Mouse (Mus musculus) midbrain, embryonic 11.5 days (tissue): ENCODE data around the gene St3gal3. TPM values are rescaled to one million over a fixed set of nuclear protein-coding genes. Genes with fewer than 3 reads are reported as not detected.

Source experiments
- ATAC-seq: fragments of 200-750 bp; cut with Nextera tagmentation; 2 replicates; pipeline ENCODE4 v1.8.0; 2017; ENCODE audit warnings: moderate TSS enrichment, moderate library complexity; ENCODE audit not compliant: low FRiP score
- DNase-seq: peaks from one replicate; pipeline ENCODE4 v3.0.0; 2015; ENCODE audit warnings: low spot score; ENCODE audit errors: missing footprints
- H3K27ac ChIP-seq: fragments of 300-500 bp; sonication (generic); 2 replicates; pipeline ENCODE4 v1.5.1; 2014; ENCODE audit warnings: low read depth, low read length
- H3K27me3 ChIP-seq: fragments of 300-500 bp; sonication (generic); 2 replicates; pipeline ENCODE4 v1.6.1; 2014; ENCODE audit warnings: mild to moderate bottlenecking, low read length, moderate library complexity, mixed read lengths; ENCODE audit not compliant: control insufficient read depth, insufficient read depth
- H3K36me3 ChIP-seq: fragments of 300-500 bp; sonication (generic); 2 replicates; pipeline ENCODE4 v1.6.1; 2014; ENCODE audit warnings: mild to moderate bottlenecking, low read length, moderate library complexity, mixed read lengths; ENCODE audit not compliant: control insufficient read depth, insufficient read depth
- H3K4me1 ChIP-seq: fragments of 300-500 bp; sonication (generic); 2 replicates; pipeline ENCODE4 v1.6.1; 2014; ENCODE audit warnings: low read length; ENCODE audit not compliant: control insufficient read depth, insufficient read depth
- H3K4me2 ChIP-seq: fragments of 300-500 bp; sonication (generic); 2 replicates; pipeline ENCODE4 v1.6.1; 2014; ENCODE audit warnings: mild to moderate bottlenecking, moderate library complexity
- H3K4me3 ChIP-seq: fragments of 300-500 bp; sonication (generic); 2 replicates; pipeline ENCODE4 v1.5.1; 2014; ENCODE audit warnings: low read depth, low read length
- H3K9ac ChIP-seq: fragments of 300-500 bp; sonication (generic); 2 replicates; pipeline ENCODE4 v1.6.1; 2014; ENCODE audit warnings: low read length
- H3K9me3 ChIP-seq: fragments of 300-500 bp; sonication (generic); 2 replicates; pipeline ENCODE4 v1.6.1; 2016; ENCODE audit warnings: low read length; ENCODE audit not compliant: control insufficient read depth
- WGBS: fragments of 180-500 bp; shearing (Covaris S2); extraction: QIAGEN DNeasy Blood & Tissue Kit; methylation state at CpG from one replicate; pipeline ENCODE4 v1.1.7; 2014; 5-methylcytosine and 5-hydroxymethylcytosine counted together
- polyA plus RNA-seq: library from polyadenylated mRNA; unstranded; fragments of >200 nt; fragmentation: Nextera tagmentation; extraction: Ambion mirVana; gene quantifications from 2 replicates; pipeline ENCODE4 v1.2.1, GENCODE M21; 2014

The St3gal3 gene
- polyA plus RNA-seq, 1 experiment from 2014 or later = 5.7 TPM

DNA sequence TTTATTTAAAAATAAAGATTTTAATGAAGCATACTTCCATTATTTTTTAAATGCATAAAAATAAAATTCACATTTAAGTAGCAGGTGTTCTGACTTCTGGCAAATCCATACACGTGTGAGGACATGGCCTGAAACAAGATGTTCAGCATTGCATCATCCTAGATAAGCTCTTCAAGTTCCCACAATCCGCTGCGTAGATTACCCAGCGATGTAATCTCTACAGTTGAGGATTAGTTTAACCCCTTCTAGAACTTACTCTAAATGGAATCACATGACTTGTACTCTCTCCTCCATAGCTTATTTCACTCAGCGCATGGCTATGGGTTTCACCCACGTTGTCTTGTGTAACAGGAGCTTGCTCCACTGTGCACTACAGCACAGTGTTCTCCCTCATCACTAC lies 33.2 kb downstream of the St3gal3 start:
- no peak overlapping the region for H3K4me3 ChIP-seq
- DNase-seq (no peak), ATAC-seq (no peak)
- H3K36me3 ChIP-seq = no peaks in the 10 kb centered on the region
- H3K27me3 ChIP-seq = no peaks in the 10 kb centered on the region
- H3K9ac ChIP-seq = no peak overlapping the region
- no peak overlapping the region for H3K4me2 ChIP-seq
- H3K27ac ChIP-seq = no peak overlapping the region
- H3K4me1 ChIP-seq = no peaks in the 10 kb centered on the region
- WGBS = 88% methylated on average over 6 of the region's 6 CpGs
- H3K9me3 ChIP-seq = no peaks in the 10 kb centered on the region

GRCm38 (mm10) chr4:118099637-118100364 lies 34.9 kb downstream of the St3gal3 start:
- Histone ChIP-seq H3K4me3 (no peak overlapping the region), H3K4me2 (no peak overlapping the region), H3K27me3 (no peaks in the 10 kb centered on the region), H3K27ac (no peak overlapping the region), H3K9ac (no peak overlapping the region), H3K36me3 (no peaks in the 10 kb centered on the region), H3K4me1 (no peaks in the 10 kb centered on the region), H3K9me3 (no peaks in the 10 kb centered on the region)
- no peak for ATAC-seq
- WGBS = 95% methylated on average over 8 of the region's 8 CpGs
- DNase-seq = no peak

DNA sequence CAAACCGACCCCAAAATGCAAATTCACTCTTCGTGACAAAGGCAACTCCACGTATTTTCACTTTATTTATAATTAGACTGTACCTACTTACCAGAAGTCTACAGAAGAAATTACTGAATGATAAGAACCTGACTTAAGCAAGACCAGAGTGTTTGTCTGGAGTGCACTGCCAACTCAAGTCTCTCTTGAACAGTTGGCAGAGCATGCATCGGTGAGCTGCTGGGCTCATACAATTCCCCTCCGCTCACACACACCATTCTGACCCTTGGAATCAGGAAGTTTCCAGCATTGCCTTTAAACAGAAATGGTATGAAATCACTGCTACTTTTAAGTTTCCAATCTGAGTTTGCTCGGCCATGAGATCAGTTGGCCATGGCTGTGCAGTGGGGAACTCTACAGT lies 36.1 kb downstream of the St3gal3 start:
- ATAC-seq = no peak

GRCm38 (mm10) chr4:118096069-118096468 lies 38.6 kb downstream of the St3gal3 start:
- no peak overlapping the region for H3K9ac ChIP-seq
- no peak for ATAC-seq

More for the DNA sequence above, 36.1 kb downstream of the St3gal3 start:
- no peak overlapping the region for H3K4me2 ChIP-seq
- no peak overlapping the region for H3K4me3 ChIP-seq
- H3K27me3 ChIP-seq = no peaks in the 10 kb centered on the region
- no peak for DNase-seq
- H3K9ac ChIP-seq = no peak overlapping the region
- H3K36me3 ChIP-seq = no peaks in the 10 kb centered on the region
- no peaks in the 10 kb centered on the region for H3K4me1 ChIP-seq
- no peaks in the 10 kb centered on the region for H3K9me3 ChIP-seq
- 93% methylated on average over 6 of the region's 6 CpGs for WGBS
- H3K27ac ChIP-seq = no peak overlapping the region

GRCm38 (mm10) chr4:118092784-118093457 lies 41.8 kb downstream of the St3gal3 start:
- no peak for ATAC-seq
- no peaks in the 10 kb centered on the region for H3K36me3 ChIP-seq
- H3K9me3 ChIP-seq = no peaks in the 10 kb centered on the region
- H3K4me1 ChIP-seq = no peaks in the 10 kb centered on the region
- no peaks in the 10 kb centered on the region for H3K27me3 ChIP-seq
- no peak overlapping the region for H3K9ac ChIP-seq
- WGBS = 92% methylated on average over 11 of the region's 11 CpGs
- no peak overlapping the region for H3K27ac ChIP-seq
- no peak overlapping the region for H3K4me2 ChIP-seq
- DNase-seq = no peak
- H3K4me3 ChIP-seq = no peak overlapping the region

More at GRCm38 (mm10) chr4:118096069-118096468, 38.6 kb downstream of the St3gal3 start:
- Histone ChIP-seq H3K4me1 (no peaks in the 10 kb centered on the region), H3K4me3 (no peak overlapping the region), H3K27me3 (no peaks in the 10 kb centered on the region), H3K9me3 (no peaks in the 10 kb centered on the region), H3K27ac (no peak overlapping the region), H3K36me3 (no peaks in the 10 kb centered on the region), H3K4me2 (no peak overlapping the region)
- WGBS = 81% methylated on average over 6 of the region's 6 CpGs
- DNase-seq = peak; percentile 73

- Histone ChIP-seq H3K4me3 (no peak overlapping the region), H3K4me1 (no peaks in the 10 kb centered on the region), H3K9ac (no peak overlapping the region), H3K4me2 (no peak overlapping the region), H3K36me3 (no peaks in the 10 kb centered on the region), H3K27ac (no peak overlapping the region), H3K9me3 (no peaks in the 10 kb centered on the region), H3K27me3 (no peaks in the 10 kb centered on the region)
- WGBS = 91% methylated on average over 11 of the region's 11 CpGs
- ATAC-seq = no peak
- DNase-seq = no peak
Measured at GRCm38 (mm10) chr4:118090449-118090848, 44.3 kb downstream of the St3gal3 start.

GRCm38 (mm10) chr4:118089939-118090338 lies 44.8 kb downstream of the St3gal3 start:
- H3K27me3 ChIP-seq = no peaks in the 10 kb centered on the region
- WGBS = 64% methylated on average over 9 of the region's 9 CpGs
- H3K36me3 ChIP-seq = no peaks in the 10 kb centered on the region
- no peak overlapping the region for H3K4me2 ChIP-seq
- no peaks in the 10 kb centered on the region for H3K9me3 ChIP-seq
- H3K27ac ChIP-seq = no peak overlapping the region
- DNase-seq (no peak), ATAC-seq (no peak)
- no peak overlapping the region for H3K9ac ChIP-seq
- no peaks in the 10 kb centered on the region for H3K4me1 ChIP-seq
- no peak overlapping the region for H3K4me3 ChIP-seq

DNA sequence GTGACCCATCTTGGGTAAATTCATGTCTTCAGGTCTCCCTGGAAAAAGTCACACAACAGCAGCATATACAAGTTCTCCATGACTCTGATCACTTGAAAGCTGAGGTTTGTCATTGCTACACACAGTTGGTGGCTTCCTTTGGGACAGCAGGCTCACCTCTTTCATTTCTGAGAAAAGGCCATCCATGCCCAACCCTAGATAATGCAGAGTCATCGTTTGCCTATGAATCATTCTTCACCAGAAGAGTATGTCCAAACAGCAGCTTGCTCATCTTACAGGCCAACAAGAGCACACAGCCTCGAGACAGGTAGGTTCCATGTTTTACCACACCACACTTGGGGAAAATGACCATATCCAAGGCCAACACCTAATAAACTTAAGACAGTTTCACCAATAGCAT lies 45.9 kb downstream of the St3gal3 start:
- Histone ChIP-seq H3K4me3 (no peak overlapping the region), H3K27ac (no peak overlapping the region), H3K27me3 (no peaks in the 10 kb centered on the region), H3K36me3 (no peaks in the 10 kb centered on the region), H3K4me1 (no peaks in the 10 kb centered on the region), H3K9me3 (no peaks in the 10 kb centered on the region), H3K9ac (no peak overlapping the region), H3K4me2 (no peak overlapping the region)
- WGBS = 86% methylated on average over 2 of the region's 2 CpGs
- ATAC-seq (no peak), DNase-seq (no peak)

DNA sequence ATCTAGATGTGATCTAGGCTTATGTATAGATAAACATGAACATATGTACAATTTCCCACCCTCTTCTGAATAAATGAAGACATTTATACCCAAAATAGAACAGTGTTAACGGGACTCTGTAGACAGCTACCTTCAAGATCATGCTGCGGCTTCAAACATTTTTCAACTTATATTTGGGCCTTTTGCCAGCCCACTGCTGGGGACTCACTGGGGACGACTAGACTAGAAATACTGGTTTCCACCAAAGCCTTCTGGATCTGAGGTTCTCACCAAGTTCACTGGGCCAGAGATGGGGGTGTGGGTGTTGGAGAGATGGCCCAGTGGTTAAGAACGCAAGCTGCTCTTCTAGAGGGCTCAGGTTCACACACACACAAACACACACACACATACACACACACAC lies 49.7 kb downstream of the St3gal3 start:
- Histone ChIP-seq H3K27me3 (no peaks in the 10 kb centered on the region), H3K4me3 (no peak overlapping the region), H3K27ac (no peak overlapping the region), H3K9me3 (no peaks in the 10 kb centered on the region), H3K36me3 (no peaks in the 10 kb centered on the region), H3K4me1 (no peaks in the 10 kb centered on the region), H3K4me2 (no peak overlapping the region), H3K9ac (no peak overlapping the region)
- WGBS = 79% methylated on average over 4 of the region's 4 CpGs
- ATAC-seq = no peak
- no peak for DNase-seq
